Mouse (Mus musculus): ENCODE results near the gene Pcyt1a.

DNA sequence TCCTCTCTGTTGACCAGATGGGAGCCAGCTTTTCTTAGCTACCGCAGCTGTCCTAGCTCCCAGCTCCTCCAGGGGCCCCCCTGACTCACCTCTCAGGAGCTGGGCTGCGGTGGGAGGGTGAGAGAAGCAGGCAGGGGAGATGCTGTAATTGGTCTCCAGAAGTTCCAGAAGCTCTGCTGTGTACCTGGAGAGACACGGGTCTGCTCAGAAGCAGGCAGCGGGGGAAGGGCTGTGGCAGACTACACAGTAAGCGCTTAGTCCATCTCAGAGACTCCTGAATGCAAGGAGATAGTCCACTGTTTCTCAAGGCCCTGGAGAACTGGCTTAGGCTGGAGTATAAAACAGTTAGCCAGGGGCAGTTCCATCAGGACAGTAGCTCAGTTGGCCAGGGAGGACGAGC lies 55.3 kb downstream of the Pcyt1a start:
- TF ChIP-seq MYOD1 (IDR thresholded peaks at IDR 0.05; ENCODE audit: control insufficient read depth in 1 of 3, insufficient read length in 2 of 3, low read depth in 2 of 3) (no peak), TCF12 (IDR thresholded peaks at IDR 0.05; ENCODE audit: insufficient read depth, poor library complexity, severe bottlenecking) (no peak), POLR2A (IDR thresholded peaks at IDR 0.05; ENCODE audit: insufficient read length, low read depth) (no peak), E2F4 (IDR thresholded peaks at IDR 0.05; ENCODE audit: insufficient read depth) (no peak), POLR2AphosphoS2 (IDR thresholded peaks at IDR 0.05; ENCODE audit: insufficient read length, low read depth) (no peak), MAX (IDR thresholded peaks at IDR 0.05; ENCODE audit: low read depth) (no peak), USF1 (IDR thresholded peaks at IDR 0.05; ENCODE audit: low read depth) (no peak), MYOG (IDR thresholded peaks at IDR 0.05; ENCODE audit: control insufficient read depth in 1 of 3, insufficient read depth in 1 of 3, insufficient read length in 2 of 3, low read depth in 2 of 3) (no peak), TCF3 (IDR thresholded peaks at IDR 0.05; ENCODE audit: insufficient read length, low read depth) (no peak), CEBPB (IDR thresholded peaks at IDR 0.05; ENCODE audit: insufficient read depth, poor library complexity, severe bottlenecking) (no peak), REST (IDR thresholded peaks at IDR 0.05; ENCODE audit: insufficient read depth, insufficient read length) (no peak), SRF (IDR thresholded peaks at IDR 0.05; ENCODE audit: control insufficient read depth, insufficient read length, low read depth) (no peak)
